Mouse (Mus musculus) spleen, embryonic (tissue): ENCODE results near the gene Klf13.

Experiments used
- CTCF ChIA-PET: fragments of 350-600 bp; sonication (Branson Sonifier 250); formaldehyde crosslinking; loops from one replicate; lab custom pipeline; 2022; lab: Charles Lee

Gene Klf13

DNA sequence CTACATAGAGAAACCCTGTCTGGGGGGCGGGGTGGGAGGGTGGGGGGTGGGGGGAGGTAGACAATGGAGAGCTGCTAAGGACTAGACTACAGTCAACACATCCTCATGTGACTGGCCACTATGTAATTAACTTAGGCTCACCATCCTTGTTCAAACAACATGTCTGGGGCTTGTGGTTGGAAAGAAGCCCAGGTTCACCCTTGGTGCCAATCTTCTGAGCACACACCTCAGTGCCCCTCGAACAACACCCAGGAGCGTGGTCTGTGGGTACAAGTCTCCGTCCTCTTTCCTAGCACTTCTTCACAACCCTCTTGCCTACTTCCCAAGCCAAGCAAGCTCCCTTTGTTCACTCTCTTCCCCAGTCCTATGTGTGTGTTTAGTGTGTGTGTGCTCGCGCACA, 11.6 kb downstream of the Klf13 start:
- CTCF ChIA-PET = no interaction called here

DNA sequence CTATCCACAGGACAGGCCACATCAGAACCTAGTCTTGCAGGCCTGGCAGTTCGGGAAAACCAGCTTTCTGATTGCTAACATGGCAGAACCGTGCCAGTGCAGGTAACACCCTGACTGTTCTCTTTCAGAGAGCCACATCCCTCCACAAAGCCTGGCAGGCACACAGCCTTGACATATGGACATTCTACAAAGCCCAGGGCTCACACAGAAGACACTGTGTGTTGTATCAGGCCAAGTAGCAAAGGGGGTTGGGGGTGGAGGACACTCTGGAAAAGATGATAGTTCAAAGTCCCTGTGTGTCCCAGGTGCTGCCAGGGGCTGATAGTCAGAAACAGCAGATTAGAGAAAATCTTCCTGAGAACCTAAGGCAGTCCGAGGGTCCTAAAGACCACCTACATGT, 12.2 kb downstream of the Klf13 start:
- CTCF ChIA-PET = interaction anchor here (0.6 kb wide), 1 partner anchor 20 kb away, joined by 3 read pairs; no protein-coding TSS in a partner anchor

DNA sequence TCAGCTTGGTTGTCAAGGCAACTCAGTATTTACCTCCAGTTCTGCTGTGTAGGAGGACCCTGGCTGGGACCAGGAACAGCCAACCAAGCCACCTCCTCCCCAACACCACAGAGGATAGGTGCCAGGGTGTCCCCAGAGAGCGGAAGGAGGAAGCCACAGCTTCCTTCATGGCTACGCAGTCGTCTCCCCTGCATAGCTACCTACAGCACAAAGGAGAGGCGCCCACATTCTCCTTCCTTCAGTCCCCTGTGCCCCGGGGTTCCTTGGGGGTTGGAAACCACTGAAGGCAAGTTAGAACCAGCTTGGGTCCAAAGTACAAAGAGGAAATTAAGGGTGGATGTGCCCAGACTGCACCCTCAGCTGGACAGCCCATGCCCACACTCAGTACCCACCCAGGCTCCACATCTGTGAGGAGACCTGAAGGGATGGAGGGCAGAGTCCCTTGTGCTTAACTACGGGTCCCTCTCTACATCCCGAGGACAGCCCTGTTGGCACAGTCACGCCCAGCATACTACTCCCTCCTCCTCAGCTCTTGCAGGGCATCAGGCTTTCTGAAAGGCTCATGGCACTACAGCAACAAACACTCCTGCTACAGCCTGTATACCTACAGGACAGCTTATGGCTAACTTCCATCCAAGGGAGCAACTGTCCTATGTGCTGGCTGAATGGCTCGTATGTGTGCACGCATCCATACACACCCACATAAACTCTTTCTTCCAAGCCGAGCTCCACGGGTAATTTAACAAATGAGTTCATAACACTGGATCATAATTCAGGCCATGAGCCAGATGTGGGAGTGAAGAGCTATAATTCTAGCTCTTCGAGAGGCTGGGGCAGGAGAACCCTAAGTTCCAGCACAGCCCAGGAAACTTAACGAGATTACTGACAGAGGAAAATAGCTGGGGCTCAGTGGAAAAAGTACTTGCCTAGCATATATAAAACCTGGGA, 13.0 kb downstream of the Klf13 start:
- CTCF ChIA-PET = interaction anchor here (0.6 to 1.3 kb wide), 3 partner anchors 11 to 19 kb away, joined by 3 to 4 read pairs (median 3); no protein-coding TSS in a partner anchor

DNA sequence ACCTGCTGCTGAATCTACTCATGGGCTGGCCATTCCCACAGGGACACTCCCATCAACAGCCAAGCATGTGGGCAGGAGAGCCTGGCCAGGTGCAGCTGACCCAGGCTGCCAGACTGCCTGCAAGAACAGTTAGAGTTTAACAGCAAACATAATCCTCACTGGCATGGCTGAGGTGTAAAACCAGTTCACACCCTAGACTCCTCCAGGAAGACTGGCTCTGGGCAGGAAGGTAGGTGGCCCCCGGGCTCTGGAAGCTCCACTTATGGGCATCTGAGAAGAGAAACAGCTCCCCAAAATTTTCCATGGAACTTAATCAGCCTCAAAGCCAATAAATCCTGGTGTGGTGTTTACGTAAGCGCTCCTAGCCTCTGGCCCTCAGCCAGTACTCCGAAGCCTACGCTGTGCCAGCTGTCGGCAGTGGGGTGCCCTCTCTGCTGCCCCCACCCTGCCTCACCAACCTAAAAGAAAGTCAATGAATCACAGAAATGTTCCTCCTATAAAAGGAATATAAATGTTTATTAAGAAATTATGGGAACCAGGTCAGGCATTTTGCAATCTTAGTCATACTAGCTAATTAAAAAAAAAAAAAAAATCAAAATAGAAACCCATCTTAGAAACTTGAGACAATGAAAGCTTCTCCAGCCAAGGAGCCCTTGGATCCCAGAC, 13.8 kb downstream of the Klf13 start:
- CTCF ChIA-PET = interaction anchor here (1.0 to 1.3 kb wide), 2 partner anchors 12 kb away, joined by 3 to 4 read pairs; no protein-coding TSS in a partner anchor

DNA sequence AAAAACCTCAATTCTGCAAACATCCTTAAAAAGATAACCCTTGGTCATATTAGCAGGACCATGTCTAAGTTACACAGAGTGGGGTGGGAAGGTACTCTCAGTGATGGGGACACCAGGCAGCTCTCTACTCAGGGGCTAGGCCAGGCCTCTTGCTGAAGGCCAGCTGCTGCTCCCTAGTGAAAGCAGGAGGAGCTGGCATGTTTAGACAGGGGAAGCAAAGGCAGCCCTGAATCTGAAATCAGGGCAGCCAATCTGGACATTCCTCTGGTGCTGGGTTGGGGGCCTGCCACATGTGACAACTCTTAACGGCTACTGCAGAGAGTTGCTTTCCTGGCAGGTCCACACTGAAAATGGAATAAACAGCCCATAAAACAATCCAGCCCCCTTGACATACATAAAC, 14.6 kb downstream of the Klf13 start:
- CTCF ChIA-PET = interaction anchor here (0.6 kb wide), 1 partner anchor 104 kb away, joined by 3 read pairs; no protein-coding TSS in a partner anchor

DNA sequence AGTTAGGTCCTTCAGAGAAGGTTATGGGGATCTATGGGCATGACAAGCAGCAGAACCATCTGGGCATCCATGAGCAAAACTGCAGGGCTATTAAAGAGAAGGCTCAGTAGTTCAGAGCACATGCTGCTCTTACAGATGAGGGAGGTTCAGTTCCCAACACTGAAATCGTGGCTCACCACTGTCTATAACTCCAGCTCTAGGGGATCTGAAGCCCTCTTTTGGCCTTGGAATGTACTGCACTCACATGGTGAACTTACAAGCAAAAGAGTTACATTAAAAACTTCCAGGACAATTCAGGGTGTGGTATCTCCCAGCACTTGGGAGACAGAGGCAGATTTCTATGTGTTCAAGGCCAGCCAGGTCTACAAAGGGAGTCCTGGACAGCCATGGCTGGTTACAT, 15.7 kb downstream of the Klf13 start:
- CTCF ChIA-PET = interaction anchor here (0.7 kb wide), 1 partner anchor 24 kb away, joined by 7 read pairs; no protein-coding TSS in a partner anchor

DNA sequence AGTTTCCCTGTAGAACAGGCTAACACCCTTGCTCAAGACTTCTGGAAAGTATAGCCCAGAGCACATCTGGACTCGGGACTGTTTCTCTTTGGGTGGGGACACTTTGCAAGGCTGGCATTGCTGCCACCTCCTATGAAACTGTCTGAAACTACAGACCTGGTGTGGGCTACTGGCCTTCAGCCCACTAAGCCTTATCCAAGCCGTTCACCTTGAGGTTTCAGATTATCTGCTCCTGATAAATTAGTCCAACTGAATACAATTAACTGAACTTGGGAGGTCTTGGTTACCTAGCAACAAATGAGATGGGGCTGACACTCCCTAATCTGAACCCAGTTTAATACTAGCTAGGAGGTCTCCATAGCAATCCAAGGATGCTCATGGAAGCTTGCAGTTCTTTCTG, 16.1 kb downstream of the Klf13 start:
- CTCF ChIA-PET = interaction anchor here (0.7 kb wide), 2 partner anchors 23 to 85 kb away, joined by 3 to 7 read pairs; no protein-coding TSS in a partner anchor

DNA sequence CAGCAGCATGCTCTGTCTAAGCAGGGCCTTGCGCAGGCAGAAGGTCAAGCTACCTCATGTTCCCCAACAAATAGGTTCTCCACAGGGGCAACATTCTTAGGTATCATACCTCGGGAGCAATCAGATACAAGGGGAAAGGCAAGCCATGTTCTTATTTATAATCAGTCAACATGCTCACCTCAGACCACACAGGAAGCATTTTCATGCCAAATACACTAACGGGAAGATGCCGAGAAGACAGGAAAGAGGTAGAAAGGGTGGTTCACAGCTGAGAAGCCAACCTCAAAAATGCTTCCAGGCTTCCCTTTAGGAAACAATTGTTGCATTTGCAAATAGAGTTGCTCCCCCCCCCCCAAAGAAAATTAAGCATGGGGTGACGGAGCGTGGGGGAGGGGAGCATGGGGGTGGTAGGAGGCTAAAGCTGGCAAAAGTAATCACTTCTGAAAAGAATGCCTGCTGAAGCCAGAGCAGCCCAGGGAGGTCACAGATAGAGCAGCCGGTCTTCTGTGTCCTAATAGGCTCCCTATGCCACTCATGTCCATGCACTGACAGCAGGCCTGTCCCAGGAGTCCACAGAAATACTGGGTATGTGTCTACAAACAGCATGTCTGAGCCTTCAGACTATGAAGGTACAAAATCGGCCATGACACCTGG, 16.7 kb downstream of the Klf13 start:
- CTCF ChIA-PET = interaction anchor here (0.7 kb wide), 1 partner anchor 85 kb away, joined by 3 read pairs; no protein-coding TSS in a partner anchor

DNA sequence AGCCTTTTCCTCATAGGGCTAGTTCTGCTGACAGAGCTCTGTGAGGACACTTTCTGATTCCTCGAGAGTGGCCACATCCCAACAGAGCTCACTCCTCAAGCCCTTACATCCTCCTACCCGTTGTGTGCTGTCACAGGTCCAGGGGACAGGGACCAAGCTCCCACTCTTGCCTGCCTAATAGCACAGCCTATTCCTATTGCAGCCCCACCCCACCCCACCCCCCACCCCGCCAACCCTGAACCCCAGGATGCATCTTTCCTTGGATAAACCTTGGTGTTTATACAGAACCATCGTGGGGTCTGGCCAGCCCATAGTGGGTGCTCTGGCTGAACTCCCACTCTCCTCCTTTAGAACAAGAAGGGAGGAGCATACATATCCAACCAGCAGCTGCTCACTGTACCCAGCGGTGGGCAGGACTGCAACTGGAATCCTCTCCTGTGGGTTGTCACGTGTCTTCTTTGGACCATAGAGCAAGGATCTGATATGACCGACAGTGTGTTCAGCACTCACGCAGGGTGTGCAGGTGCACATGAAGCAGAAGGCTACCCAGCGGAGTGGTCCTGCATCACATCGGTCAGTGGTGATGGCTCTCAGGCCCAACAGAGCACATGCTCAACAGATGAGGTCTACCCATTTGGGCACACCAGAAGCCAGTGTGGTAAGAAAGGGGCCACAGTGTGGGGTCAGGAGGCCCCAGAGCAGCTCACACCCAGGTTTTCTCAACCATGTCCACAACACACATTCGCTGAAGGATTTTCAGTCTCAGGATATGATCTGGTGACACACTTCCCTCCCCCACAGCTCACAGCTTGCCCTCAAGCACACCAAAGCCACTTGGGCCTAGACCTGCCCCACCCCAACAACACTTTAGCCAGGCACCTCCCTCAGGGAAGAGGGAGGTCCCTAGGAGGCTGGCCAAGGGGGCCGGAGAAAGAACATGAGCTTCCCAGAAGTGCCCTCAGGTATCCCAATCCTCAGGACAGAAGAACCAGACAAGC, 19.6 kb downstream of the Klf13 start:
- CTCF ChIA-PET = interaction anchor here (0.5 to 1.0 kb wide), 2 partner anchors 18 to 62 kb away, joined by 3 to 5 read pairs; no protein-coding TSS in a partner anchor

DNA sequence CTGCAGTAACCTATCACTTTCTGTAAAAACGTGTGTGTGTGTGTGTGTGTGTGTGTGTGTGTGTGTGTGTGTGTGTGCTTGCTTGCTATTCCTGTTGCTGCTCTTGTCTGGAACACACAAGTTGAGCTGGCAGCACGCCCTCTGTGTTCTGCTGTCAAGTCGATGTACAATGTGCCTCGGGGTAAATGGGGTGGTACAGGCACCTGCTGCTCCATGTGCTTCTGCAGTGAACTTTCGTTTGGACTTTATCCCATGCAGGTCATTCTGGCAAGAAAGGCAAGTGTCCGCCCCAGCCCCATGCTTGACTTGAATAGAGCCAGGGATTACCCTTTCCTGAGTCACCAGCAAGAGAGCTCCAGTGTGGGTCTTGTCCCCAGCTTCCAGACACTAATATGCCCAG, 21.0 kb downstream of the Klf13 start:
- CTCF ChIA-PET = no interaction called here

DNA sequence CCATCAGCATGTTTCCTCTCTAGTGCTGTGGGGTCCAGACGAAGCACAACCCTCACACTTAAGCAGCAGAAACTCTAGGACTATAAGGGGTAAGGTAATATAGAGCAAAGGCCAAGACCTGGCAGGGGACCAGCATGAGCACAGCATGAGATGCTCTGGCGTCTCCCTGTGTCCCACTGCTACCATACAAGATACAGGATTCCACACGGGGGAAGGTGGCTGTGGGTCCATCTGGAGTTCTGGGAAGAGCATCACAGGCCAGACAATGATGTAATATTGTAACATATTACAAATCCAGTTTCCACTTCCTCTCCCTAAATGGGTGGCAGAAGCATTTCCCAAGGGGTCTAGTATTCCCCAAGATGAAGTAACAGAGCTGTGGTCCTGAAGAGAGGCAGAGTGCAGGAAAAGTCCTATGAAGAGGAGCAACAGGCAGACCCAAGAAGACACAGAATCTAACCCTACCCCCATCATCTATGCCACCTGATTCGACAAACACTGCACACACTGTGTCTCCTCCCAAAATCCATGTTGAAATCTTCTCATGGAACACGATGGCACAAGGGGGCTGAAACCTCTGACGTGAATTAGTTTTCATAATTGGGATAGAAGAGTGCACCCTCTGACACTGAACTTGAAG, 22.3 kb downstream of the Klf13 start, which contains the start of gene E030018B13Rik:
E030018B13Rik (plus strand) TSS at position 590 of the 640 bp plus-strand sequence.
- CTCF ChIA-PET = interaction anchor here (0.5 to 0.7 kb wide), 4 partner anchors 13 to 100 kb away, joined by 4 to 6 read pairs (median 4); no protein-coding TSS in a partner anchor

DNA sequence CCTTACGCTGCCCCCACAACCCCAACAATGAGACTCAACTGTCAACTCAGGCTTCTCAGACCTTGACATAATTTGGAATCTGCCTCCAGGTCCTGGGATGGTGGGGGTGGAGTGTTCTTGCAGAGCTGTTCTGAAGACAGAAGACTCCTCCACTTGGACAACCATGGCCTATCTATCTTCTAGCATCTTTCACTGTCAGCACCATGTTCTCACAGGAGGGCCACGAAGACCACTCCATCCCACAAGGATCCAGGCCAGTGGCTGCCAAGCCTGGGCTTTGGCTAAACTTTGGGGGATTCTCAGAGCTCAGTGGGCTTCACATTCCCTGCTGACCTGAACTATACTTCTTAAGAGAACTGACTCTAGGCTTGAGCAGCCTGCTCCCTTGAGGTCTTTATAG, 23.8 kb downstream of the Klf13 start:
- CTCF ChIA-PET = no interaction called here

DNA sequence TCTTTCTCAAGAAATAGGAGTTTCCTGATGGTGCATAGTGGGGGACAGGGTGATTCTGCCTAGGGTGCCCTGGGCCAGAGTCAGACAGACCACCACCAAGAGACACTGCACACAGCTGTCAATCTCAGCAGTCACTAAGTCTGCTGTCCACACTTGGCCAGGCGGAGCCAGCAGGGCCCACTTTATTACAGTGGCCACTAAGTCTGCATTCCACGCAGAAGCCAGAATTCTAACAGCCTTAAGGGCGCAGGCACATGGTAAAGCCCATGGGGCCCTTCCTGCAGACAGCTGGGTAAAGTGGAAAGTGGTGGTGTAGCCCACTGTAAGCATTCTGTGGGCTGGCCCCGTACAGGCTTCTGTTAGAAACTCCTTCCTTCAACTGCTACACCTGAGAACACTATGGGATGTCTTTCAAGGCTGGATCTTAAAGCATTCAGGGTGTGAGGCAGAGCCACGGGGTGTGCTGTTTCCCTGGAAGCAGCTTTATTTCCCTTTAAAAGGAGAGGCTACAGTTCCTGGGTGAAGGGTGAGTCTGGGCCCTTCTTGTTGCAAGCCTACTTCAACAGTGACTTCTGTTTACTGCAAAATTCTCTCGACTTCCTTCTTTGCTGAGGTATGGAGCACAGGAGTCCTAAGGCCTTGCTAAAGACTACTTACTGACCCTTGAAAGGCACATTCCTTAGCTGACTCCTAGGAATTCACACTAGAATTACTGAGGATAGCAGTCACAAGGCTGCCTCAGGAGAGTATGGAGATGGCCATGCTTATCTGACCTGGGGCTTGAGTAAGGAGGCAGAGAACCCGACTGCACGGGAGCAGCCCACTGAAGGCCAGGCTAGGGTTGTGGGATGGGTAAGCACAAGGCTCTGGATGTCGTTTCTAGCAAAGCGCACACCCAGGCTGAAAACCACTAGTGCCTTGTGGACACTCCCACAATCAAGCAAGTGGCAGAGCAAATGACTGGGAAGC, 24.7 kb downstream of the Klf13 start:
- CTCF ChIA-PET = interaction anchor here (1.0 kb wide), 2 partner anchors 11 to 236 kb away, joined by 3 to 4 read pairs; no protein-coding TSS in a partner anchor

DNA sequence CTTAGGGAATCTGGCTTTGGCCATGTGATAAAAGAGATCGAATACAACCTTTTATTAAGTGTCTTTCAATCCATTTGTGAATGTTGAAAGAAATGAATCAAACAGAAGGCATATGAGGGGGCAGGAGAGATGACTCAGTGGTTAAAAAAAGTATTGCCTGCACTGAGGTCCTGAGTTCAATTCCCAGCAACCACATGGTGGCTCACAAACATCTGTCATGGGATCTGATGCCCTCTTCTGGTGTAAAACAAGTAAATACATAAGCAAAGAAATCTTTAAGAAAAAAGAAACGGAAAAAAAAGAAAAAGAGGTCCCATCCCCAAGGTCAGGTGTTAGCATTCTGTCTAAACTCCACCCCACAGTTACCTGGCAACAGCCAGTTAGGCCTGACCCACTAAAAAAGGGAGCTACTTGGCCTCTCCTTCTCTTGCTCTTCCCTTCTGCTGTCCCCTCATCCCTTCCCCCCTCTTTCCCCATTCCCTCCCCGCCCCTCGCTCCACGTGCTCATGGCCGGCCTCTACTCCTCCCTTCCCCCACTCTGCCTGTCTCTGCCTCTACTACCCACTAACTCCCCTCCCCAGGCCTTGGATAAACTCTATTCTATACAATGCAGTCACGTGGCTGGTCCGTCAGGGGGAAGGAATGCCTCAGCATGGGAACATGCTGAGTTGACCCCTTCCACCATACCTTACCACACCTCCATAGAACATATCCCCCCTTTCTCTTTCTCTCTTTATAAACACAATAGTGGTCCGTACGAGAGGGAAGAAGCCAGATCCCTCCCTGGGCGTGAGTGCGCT, 25.6 kb downstream of the Klf13 start:
- CTCF ChIA-PET = interaction anchor here (1.0 to 1.9 kb wide), 4 partner anchors 12 to 237 kb away, joined by 3 to 6 read pairs (median 4); no protein-coding TSS in a partner anchor

DNA sequence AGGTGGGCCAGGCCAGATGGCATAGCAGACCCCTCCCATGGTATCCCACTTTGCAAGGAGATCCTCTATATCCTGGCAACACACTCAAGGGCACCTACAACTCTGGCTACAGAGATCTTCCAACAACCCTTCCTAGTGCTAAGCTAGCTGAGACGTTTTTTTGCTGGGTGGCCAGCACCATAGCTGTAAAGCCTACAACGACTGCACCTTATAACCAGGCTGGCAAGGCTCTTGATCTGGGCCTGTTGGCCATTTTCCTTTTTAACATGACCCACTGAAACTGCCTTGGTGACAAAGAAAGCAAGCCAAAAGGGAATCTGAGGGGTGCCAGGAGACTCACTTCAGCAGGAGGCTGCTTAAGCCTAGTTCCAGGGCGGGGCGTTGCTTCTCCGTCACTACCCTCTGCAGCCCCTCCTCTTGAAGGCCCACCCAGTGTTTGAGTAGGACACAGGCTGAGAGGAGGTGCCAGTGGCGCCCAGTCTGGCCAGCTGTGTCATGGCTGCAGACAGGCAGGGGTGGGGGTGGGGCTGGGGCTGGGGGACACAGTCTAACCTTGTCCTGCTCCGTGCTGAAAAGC, 26.4 kb downstream of the Klf13 start:
- CTCF ChIA-PET = interaction anchor here (0.6 to 1.9 kb wide), 3 partner anchors 15 to 105 kb away, joined by 4 to 6 read pairs (median 4); no protein-coding TSS in a partner anchor

DNA sequence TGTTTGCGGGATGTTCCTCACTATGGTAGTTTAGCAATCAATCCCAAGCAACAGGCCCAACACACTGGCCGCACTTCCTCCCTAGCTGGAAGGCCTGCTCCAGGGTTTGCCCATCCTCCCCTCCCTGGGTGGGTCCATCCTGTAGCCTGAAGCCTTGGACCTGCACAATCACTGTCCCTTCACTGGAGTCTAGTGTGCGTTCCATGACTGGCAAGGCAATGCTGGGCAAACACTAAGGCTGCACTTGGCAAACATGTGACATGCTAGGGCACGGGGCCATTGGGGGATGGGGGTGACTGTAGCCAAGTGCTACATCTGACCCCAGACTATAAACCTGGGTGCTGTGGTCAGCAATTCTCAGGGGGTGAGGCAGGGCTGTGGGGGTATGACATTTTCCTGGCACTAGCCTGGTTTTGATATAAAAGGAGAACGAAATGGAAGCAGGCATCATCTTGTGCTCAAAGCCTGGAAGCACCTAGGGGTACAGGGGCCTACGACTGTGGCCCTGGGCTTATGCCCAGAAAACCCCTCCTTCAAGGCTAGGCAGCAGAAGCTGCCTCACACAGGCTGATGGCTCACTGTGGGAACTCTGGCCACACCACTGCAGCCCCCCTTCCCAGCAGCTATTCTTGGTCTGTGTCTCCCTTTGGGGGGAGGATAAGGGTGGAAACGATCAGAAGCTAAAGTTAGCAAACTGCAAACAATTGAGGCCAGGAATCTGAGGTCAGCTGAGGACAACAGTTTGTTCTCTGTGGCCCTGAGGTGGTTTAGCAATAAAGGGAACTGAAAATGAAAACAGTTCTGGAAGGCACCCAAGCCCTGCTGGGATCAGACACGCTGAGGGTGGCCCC, 27.1 kb downstream of the Klf13 start:
- CTCF ChIA-PET = interaction anchor here (0.6 to 1.9 kb wide), 3 partner anchors 14 to 106 kb away, joined by 4 to 6 read pairs (median 4); no protein-coding TSS in a partner anchor
